Mouse (Mus musculus) cerebellum, adult 2 months (tissue): Measurements from ENCODE around the gene Scaf8. TPM values are rescaled to one million over a fixed set of nuclear protein-coding genes. Genes with fewer than 3 reads are reported as not detected.

Experiments used
- DNase-seq, 2 experiments: peaks; one replicate each; pipeline ENCODE4 v3.0.0; 2021
- H3K27ac ChIP-seq: fragments of 200-500 bp; 2 replicates; pipeline ENCODE4 v1.5.1; 2012; ENCODE audit warnings: low read length, control low read depth, inconsistent platforms; ENCODE audit not compliant: insufficient read depth
- H3K27me3 ChIP-seq: fragments of 200-500 bp; 2 replicates; pipeline ENCODE4 v1.6.1; 2012; ENCODE audit warnings: inconsistent platforms, mild to moderate bottlenecking, low read length, moderate library complexity; ENCODE audit not compliant: control insufficient read depth, insufficient read depth
- H3K4me1 ChIP-seq: fragments of 200-500 bp; 2 replicates; pipeline ENCODE4 v1.6.1; 2011; ENCODE audit warnings: low read length; ENCODE audit not compliant: control insufficient read depth, insufficient read depth
- H3K4me3 ChIP-seq: fragments of 200-500 bp; replicated peaks from 2 replicates; pipeline ENCODE3; 2011; ENCODE audit warnings: mild to moderate bottlenecking, low read depth, low read length, control low read depth; ENCODE audit not compliant: insufficient read depth
- CTCF ChIP-seq: fragments of 200-500 bp; IDR thresholded peaks from 2 replicates; pipeline ENCODE4 v1.5.1; 2011; ENCODE audit warnings: low read depth, mild to moderate bottlenecking, control low read depth, low read length, moderate library complexity, borderline replicate concordance; ENCODE audit not compliant: insufficient read depth
- POLR2A ChIP-seq: fragments of 200-500 bp; IDR thresholded peaks from 2 replicates; pipeline ENCODE4 v1.6.1; 2011; ENCODE audit warnings: low read length, control low read depth, borderline replicate concordance; ENCODE audit not compliant: insufficient read depth
- WGBS: fragments of 180-500 bp; shearing (Covaris S2); methylation state at CpG from one replicate; pipeline ENCODE4 v1.1.7; 2018; 5-methylcytosine and 5-hydroxymethylcytosine counted together
- polyA plus RNA-seq: library from polyadenylated mRNA; depleted of rRNA; stranded (reverse); fragments of >200 nt; gene quantifications from 2 replicates; pipeline ENCODE4 v1.2.3, GENCODE M21; 2012

Gene Scaf8
- polyA plus RNA-seq, 1 experiment = 35.1 TPM

- H3K4me1 ChIP-seq = no peaks in the 10 kb centered on the region
- no peak overlapping the region for H3K4me3 ChIP-seq
- no peak for DNase-seq
- WGBS = 71% methylated on average over 7 of the region's 7 CpGs
- no peak for TF ChIP-seq POLR2A
- no peak for TF ChIP-seq CTCF
- no peak overlapping the region for H3K27ac ChIP-seq
- no peaks in the 10 kb centered on the region for H3K27me3 ChIP-seq
These were observed 103.6 kb downstream of the Scaf8 start for GRCm38 (mm10) chr17:3218364-3218763.

GRCm38 (mm10) chr17:3218916-3219315 lies 104.1 kb downstream of the Scaf8 start:
- H3K27ac ChIP-seq = no peak overlapping the region
- TF ChIP-seq POLR2A (no peak), CTCF (no peak)
- no peaks in the 10 kb centered on the region for H3K27me3 ChIP-seq
- no peak overlapping the region for H3K4me3 ChIP-seq
- 59% methylated on average over 5 of the region's 5 CpGs for WGBS
- DNase-seq = no peak
- no peaks in the 10 kb centered on the region for H3K4me1 ChIP-seq

- TF ChIP-seq POLR2A (no peak), CTCF (no peak)
- H3K27ac ChIP-seq = no peak overlapping the region
- no peak overlapping the region for H3K4me3 ChIP-seq
- H3K27me3 ChIP-seq = no peaks in the 10 kb centered on the region
- WGBS = 63% methylated on average over 11 of the region's 11 CpGs
- DNase-seq = no peak
- no peaks in the 10 kb centered on the region for H3K4me1 ChIP-seq
These were observed 105.4 kb downstream of the Scaf8 start for GRCm38 (mm10) chr17:3220201-3220600.

- Histone ChIP-seq H3K4me1 (no peaks in the 10 kb centered on the region), H3K4me3 (no peak overlapping the region), H3K27ac (no peak overlapping the region), H3K27me3 (no peaks in the 10 kb centered on the region)
- TF ChIP-seq POLR2A (no peak), CTCF (no peak)
- WGBS = 62% methylated on average over 2 of the region's 2 CpGs
- no peak for DNase-seq
These were observed 108.3 kb downstream of the Scaf8 start for GRCm38 (mm10) chr17:3223071-3223470.

DNA sequence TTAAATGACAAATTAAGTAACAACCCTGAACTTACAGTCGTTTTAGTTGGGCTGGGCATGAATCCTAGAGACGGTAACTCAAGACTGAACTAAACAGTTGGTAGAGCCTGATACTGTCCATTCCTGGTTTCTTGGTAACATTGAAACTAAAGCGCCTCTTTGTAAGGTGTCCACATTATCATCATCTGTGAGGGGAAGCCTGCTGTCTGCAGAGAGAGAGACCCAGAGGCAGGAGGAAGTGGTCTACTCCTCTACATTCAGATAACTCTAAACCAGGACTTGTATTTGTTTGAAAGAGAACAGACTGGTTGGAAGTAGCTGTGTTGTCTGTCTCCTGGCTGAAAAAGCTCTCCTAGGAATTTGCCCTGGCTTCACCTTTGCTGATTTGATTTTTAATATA lies 108.9 kb downstream of the Scaf8 start:
- DNase-seq = no peak
- H3K4me1 ChIP-seq = no peaks in the 10 kb centered on the region
- WGBS = 82% methylated on average over 3 of the region's 3 CpGs
- H3K27ac ChIP-seq = no peak overlapping the region
- H3K4me3 ChIP-seq = no peak overlapping the region
- no peaks in the 10 kb centered on the region for H3K27me3 ChIP-seq
- TF ChIP-seq CTCF = no peak
- no peak for TF ChIP-seq POLR2A

- no peaks in the 10 kb centered on the region for H3K27me3 ChIP-seq
- TF ChIP-seq CTCF (peak; percentile 97), POLR2A (no peak)
- 56% methylated on average over 4 of the region's 4 CpGs for whole genome bisulfite sequencing
- peak; percentile 80 to 87 for DNase-seq
- no peaks in the 10 kb centered on the region for H3K4me1 ChIP-seq
- peak overlapping the region; percentile 0 for H3K4me3 ChIP-seq
- H3K27ac ChIP-seq = no peak overlapping the region
These were observed 109.8 kb downstream of the Scaf8 start for GRCm38 (mm10) chr17:3224383-3225106.

GRCm38 (mm10) chr17:3230231-3231000 lies 115.6 kb downstream of the Scaf8 start:
- Histone ChIP-seq H3K4me3 (no peak overlapping the region), H3K27me3 (no peaks in the 10 kb centered on the region), H3K4me1 (no peaks in the 10 kb centered on the region), H3K27ac (no peak overlapping the region)
- TF ChIP-seq POLR2A (no peak), CTCF (peak; percentile 87)
- WGBS = 67% methylated on average over 17 of the region's 17 CpGs
- DNase-seq = peak; percentile 42 to 53

GRCm38 (mm10) chr17:3232626-3233025 lies 117.9 kb downstream of the Scaf8 start:
- TF ChIP-seq POLR2A = no peak
- TF ChIP-seq CTCF = no peak
- no peaks in the 10 kb centered on the region for H3K4me1 ChIP-seq
- H3K27ac ChIP-seq = no peak overlapping the region
- H3K27me3 ChIP-seq = no peaks in the 10 kb centered on the region
- no peak for DNase-seq
- 33% methylated on average over 5 of the region's 5 CpGs for WGBS
- H3K4me3 ChIP-seq = no peak overlapping the region
